Mouse (Mus musculus) urinary bladder, postnatal 14 days (tissue): ENCODE results near the gene Isy1.

Experiments used
- DNase-seq: peaks from one replicate; pipeline ENCODE4 v3.0.0; 2021; ENCODE audit warnings: low spot score

The Isy1 gene

DNA sequence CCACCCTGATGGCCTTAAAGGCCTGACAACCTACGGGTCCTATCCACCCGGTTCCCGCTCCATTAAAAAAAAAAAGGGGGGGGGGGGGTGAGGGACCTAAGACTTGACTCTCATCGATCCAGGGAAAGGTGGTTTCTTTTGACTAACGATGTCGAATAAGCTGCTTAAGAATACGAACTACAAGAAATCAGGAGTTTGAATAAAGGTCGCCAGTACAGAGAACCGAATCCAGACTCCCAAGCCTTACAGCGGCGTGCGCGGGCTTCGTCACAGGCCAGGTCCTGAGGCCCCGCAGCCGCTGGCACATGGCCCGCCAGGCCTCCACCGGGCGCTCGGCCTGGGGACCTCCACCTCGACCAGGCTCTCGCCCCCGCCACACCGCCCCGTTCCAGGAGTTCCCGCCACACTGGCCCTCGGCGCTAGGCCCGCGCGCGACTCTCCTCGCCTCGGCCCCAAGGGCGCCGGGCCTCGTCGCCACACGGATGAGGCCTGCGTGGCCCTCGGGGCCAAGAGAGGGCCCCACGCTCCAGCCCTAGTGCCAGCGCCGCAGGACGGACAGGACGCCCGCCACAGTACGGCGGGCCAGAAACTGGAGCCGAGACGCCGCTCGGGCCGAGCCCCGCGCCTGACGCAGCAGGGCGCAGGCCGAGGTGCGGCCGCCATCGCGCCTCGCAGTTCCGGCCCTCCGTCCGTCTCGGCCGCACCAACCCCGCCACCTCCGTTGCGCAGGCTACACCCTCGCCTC is 11.7 kb upstream of the Isy1 start:
- peak; percentile 51 for DNase-seq

DNA sequence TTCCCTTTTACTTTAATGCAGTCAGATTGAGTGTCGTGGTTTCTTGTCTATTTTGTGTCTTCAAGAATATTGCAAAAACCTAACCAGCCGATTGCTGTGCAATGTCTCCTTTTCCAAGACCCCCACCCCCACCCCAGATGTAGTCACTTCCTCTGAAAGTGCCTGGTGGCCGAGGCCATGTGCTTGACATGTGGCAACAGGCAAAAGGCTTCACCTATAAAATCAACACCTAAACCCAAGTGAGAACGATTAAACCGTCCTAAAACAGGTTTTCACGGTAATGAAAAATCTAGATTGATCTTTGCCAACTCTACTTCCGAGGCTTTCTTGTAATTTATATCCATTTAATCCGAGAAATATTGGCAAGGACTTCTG is 11.2 kb upstream of the Isy1 start:
- DNase-seq: no peak

GRCm38 (mm10) chr6:87846813-87847212 is 8.2 kb upstream of the Isy1 start:
- DNase-seq: no peak

DNA sequence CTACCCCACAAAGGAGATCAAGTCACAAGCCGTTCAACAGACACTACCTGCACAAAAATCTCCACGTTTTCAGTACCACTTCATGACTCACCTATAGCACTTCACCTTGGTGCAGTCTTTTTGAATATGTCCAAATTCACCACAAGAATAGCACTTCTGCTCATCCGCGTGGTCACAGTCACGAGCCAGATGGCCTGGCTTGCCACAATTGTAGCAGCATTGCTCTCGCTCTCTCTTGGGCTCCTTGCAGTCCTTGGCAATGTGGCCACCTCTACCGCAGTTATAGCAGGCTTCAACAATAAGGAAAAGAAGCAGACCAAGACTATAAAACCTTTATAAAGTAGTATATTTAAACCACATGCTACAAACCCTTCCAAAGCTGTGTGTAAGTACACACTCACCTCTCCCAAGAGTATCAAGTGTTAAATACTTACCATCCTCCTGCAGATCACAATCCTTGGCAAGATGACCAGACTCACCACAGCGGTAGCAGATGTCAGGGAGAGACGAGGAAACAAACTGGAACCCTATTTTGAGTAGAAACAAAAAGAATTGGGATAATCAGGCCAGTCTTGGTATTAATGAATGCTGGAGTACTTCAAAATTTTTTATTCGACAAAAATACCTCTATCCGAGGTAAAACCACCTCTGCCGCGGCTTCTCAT is 6.6 kb upstream of the Isy1 start:
- DNase-seq: no peak

DNA sequence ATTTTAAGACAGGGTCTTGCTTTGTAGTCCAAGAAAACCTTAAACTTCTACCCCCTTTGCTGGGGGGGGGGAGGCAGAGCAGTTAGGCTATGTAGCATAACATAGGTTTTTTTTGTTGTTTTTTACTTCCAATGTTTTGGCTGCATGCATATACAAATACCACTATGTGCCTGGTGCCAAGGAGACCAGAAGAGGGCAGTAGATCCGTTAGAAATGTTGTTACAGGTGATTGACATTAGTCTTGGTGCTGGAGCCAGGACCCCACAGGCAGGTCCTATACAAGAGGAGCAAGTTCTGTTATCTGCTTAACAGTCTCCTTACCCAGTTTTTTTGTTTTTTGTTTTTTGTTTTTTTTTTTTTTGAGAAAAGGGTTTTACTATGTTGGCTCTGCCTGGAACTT is 3.7 kb upstream of the Isy1 start:
- no peak for DNase-seq

GRCm38 (mm10) chr6:87841635-87842034 is 3.0 kb upstream of the Isy1 start:
- DNase-seq: no peak

- no peak for DNase-seq
Measured at GRCm38 (mm10) chr6:87839797-87840341, 1.3 kb upstream of the Isy1 start.

DNA sequence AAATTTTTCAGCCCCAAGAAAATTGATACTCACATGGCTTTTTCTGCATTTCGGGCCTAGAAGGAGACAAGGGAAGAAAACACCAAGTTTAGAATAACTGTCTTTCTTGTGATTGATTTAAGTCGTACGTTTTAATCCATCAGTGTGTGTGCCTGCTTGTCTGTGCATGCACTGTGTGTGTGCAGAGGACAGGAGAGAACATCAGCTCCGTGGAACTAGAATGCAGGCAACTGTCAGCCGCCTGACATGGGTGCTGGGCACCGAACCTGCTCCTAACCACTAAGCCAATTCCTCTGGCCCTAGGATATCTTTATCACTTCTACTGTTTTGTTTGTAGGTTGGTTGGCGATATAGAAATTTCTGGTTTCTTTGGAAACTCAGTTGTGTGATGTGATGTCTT is 2.9 kb downstream of the Isy1 start, which contains the start of gene Gm45140:
Gm45140 (minus strand) TSS at position 101 of the 400 bp plus-strand sequence.
- DNase-seq: no peak

GRCm38 (mm10) chr6:87820366-87820765 is 18.2 kb downstream of the Isy1 start:
- DNase-seq: no peak

- no peak for DNase-seq
Measured at GRCm38 (mm10) chr6:87814486-87814885, 24.1 kb downstream of the Isy1 start.

DNA sequence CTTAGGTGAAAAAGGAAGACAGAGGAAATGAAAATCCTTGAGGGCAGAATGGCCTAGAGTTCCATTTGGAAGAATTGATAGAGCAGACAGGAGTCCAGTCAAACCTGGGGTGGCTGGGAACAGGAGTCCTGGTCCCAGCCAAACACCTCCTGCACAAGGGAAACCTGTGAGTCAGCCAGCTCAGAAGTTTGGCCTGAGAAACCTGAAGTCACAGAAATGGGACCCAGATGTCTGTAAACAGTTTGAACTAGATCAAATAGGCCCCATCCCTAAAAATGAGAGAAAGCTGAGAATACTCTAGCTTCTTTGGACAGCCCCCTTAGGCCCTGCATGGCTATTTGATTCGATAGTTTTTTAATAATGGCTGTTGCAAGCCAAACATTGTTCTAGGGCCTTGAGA is 25.9 kb downstream of the Isy1 start:
- DNase-seq: no peak

GRCm38 (mm10) chr6:87811675-87812338 is 26.8 kb downstream of the Isy1 start, which contains the start of gene Rab43:
Gene Rab43, minus strand, starts transcription at chr6:87812164.
- DNase-seq: peak; percentile 95

GRCm38 (mm10) chr6:87810713-87811669 is 27.6 kb downstream of the Isy1 start:
- DNase-seq: peak; percentile 62

DNA sequence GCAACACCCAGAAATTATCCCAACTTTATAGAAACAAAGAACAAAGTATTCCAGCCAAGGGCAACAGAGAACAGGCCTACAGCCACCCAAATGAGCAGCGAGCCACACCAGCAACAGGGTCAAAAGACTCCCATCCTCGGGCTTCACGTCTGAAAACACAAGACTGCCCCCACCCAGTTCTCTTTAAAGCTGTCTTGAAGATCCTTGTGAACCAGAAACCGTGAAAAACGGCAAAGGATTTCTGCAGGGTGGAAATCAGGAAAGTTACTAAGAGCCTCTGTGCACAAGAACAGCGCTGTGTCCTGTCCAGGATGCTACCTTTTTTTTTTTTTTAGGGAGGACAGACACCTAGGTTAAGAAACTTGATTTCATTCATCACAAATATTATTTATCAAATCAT is 28.3 kb downstream of the Isy1 start:
- DNase-seq: no peak

DNA sequence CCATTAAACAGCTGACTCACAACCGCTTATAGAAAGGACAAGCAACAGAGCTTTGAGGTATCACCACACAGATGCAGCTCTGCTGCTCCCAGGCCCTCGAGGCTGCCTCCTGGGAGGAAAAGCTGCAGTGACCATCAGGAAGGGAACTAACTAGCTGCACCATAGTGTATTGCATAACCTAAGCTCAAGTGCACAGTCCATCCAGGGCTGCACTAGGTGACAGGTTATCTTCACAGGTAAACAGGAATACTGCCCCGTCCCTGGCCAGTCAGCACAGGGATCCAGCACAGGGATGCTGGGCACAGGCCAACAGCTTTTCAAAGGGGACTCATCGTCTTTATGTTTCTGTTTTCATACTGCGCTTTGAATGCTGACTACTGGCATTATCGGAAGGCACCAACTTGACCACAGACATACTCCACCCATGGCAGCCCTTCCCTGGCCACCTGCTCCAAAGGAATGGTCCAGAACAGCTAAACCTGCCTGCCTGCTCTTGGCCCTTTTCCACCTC is 28.9 kb downstream of the Isy1 start:
- no peak for DNase-seq

GRCm38 (mm10) chr6:87809144-87809543 is 29.5 kb downstream of the Isy1 start:
- no peak for DNase-seq

DNA sequence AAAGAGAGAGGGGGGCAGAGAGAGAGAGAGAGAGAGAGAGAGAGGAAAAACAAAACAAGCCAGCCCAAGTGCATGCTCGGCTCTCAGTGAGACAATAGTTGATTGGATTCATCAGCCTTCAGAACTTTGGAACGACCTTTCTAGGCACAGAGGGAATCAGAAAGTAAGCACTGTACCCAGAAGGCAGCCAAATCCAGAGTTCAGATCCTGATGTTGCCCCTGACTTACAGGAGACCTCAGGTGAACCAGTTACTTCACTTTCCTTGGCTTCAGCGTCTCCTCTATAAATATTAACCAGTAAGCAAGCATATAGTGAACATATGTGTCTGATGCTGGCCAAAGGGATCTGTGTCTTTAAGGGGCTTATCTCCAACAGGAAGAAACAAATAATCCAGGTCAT is 30.1 kb downstream of the Isy1 start:
- DNase-seq: no peak

GRCm38 (mm10) chr6:87807735-87808440 is 30.7 kb downstream of the Isy1 start:
- DNase-seq: no peak

GRCm38 (mm10) chr6:87806857-87807256 is 31.7 kb downstream of the Isy1 start:
- DNase-seq: no peak

- DNase-seq: no peak
Measured at GRCm38 (mm10) chr6:87806028-87806427, 32.6 kb downstream of the Isy1 start.

GRCm38 (mm10) chr6:87805448-87805847 is 33.1 kb downstream of the Isy1 start:
- DNase-seq: no peak
